Mouse (Mus musculus): ENCODE measurements around the gene Pkdrej. TPM values are rescaled to one million over a fixed set of nuclear protein-coding genes. Genes with fewer than 3 reads are reported as not detected.

The Pkdrej gene
- polyA plus RNA-seq, 1 experiment: not detected

- H3K27ac ChIP-seq (ENCODE audit: insufficient read depth, low read depth, low read length): no peak overlapping the region
- H3K4me1 ChIP-seq (ENCODE audit: control insufficient read depth, insufficient read depth, low read length): peaks cover 5% of the 10 kb centered on the region; the same call in 1 of the 2 replicates
- no peak overlapping the region for H3K4me3 ChIP-seq (ENCODE audit: insufficient read depth, low read length)
- no peak for TF ChIP-seq POLR2A (IDR thresholded peaks at IDR 0.05; ENCODE audit: borderline replicate concordance, low read depth, low read length)
- no peak for TF ChIP-seq CTCF (IDR thresholded peaks at IDR 0.05; ENCODE audit: low read depth, low read length)
Measured at GRCm38 (mm10) chr15:85836887-85837286, 15.4 kb upstream of the Pkdrej start.

GRCm38 (mm10) chr15:85835335-85835734 is 13.8 kb upstream of the Pkdrej start:
- H3K4me1 ChIP-seq (ENCODE audit: control insufficient read depth, insufficient read depth, low read length): peaks cover 8% of the 10 kb centered on the region; the same call in 1 of the 2 replicates
- no peak overlapping the region for H3K4me3 ChIP-seq (ENCODE audit: insufficient read depth, low read length)
- TF ChIP-seq CTCF (IDR thresholded peaks at IDR 0.05; ENCODE audit: low read depth, low read length): peak; percentile 28
- no peak for TF ChIP-seq POLR2A (IDR thresholded peaks at IDR 0.05; ENCODE audit: borderline replicate concordance, low read depth, low read length)
- no peak overlapping the region for H3K27ac ChIP-seq (ENCODE audit: insufficient read depth, low read depth, low read length)

DNA sequence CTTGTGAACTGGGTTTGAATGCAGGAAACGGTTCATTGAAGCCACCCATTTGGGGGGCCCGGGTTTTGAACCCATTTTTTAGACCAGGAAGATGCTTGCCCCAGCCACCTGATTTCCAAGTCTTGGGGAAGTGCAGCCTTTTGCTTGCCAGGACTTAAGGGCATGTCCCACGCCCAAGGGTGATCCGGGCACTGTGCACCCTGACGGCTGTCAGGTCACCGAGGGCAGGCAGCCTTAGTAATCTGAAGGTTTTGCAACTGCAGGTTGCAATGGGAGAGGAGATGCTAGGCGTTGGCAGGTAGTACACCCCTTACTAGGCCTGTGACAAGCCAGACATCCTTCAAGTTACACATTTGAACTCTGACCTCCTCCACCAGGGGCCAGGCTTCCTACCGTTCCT is 11.1 kb upstream of the Pkdrej start:
- Histone ChIP-seq H3K4me1 (ENCODE audit: control insufficient read depth, insufficient read depth, low read length) (peaks cover 8% of the 10 kb centered on the region; the same call in 1 of the 2 replicates), H3K27ac (ENCODE audit: insufficient read depth, low read depth, low read length) (no peak overlapping the region)
- TF ChIP-seq POLR2A (IDR thresholded peaks at IDR 0.05; ENCODE audit: borderline replicate concordance, low read depth, low read length) (no peak), CTCF (IDR thresholded peaks at IDR 0.05; ENCODE audit: low read depth, low read length) (no peak)

DNA sequence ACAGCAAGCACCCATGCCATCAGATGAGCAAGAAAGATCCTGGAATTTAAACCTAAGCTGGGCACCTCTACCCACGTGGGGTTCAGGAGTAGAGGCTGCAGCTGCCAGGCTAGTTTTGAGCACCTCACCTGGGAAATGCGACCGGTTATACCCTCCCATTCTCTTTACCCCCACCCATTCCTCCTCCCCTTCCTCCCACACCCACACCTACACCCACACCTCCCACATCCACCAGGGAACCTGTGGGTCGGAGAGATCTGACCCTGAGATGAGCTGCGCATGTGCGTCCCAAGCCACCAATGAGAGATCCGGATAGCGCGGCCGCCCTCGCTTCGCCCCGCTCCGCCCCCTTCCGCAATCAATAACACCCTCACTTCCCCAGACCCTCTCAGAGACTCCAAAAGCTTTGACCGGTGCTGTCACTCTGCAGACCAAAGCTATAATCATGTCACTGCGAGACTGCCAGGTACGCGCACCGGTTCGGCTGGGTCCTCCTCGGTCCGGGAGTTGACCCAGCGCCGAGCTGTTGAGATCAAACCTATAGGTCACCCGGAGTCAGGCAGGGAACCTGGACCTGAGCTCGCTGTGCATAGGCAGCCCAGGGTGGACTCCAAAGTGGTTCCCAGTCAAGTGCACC is 10.5 kb upstream of the Pkdrej start, which contains the start of gene Ttc38:
Gene Ttc38 (plus strand): TSS at position 353 of the 637 bp plus-strand sequence.
- peaks cover 8% of the 10 kb centered on the region; the same call in 1 of the 2 replicates for H3K4me1 ChIP-seq (ENCODE audit: control insufficient read depth, insufficient read depth, low read length)
- H3K4me3 ChIP-seq (ENCODE audit: insufficient read depth, low read length): peak within 1 kb of the TSS; percentile 90
- H3K27ac ChIP-seq (ENCODE audit: insufficient read depth, low read depth, low read length): 0 out of 2 replicates have a peak within 1 kb of the TSS, but pooled peaks have one; percentile 19
- no peak for TF ChIP-seq CTCF (IDR thresholded peaks at IDR 0.05; ENCODE audit: low read depth, low read length)
- TF ChIP-seq POLR2A (IDR thresholded peaks at IDR 0.05; ENCODE audit: borderline replicate concordance, low read depth, low read length): no peak; the same call in 1 of the 2 replicates

More for the DNA sequence above, 11.1 kb upstream of the Pkdrej start:
- H3K4me3 ChIP-seq (ENCODE audit: insufficient read depth, low read length): peak overlapping the region; percentile 90

GRCm38 (mm10) chr15:85829470-85829869 is 7.9 kb upstream of the Pkdrej start:
- H3K4me3 ChIP-seq (ENCODE audit: insufficient read depth, low read length): no peak overlapping the region
- peaks cover 8% of the 10 kb centered on the region; the same call in 1 of the 2 replicates for H3K4me1 ChIP-seq (ENCODE audit: control insufficient read depth, insufficient read depth, low read length)
- no peak overlapping the region for H3K27ac ChIP-seq (ENCODE audit: insufficient read depth, low read depth, low read length)
- TF ChIP-seq POLR2A (IDR thresholded peaks at IDR 0.05; ENCODE audit: borderline replicate concordance, low read depth, low read length) (no peak), CTCF (IDR thresholded peaks at IDR 0.05; ENCODE audit: low read depth, low read length) (no peak)

DNA sequence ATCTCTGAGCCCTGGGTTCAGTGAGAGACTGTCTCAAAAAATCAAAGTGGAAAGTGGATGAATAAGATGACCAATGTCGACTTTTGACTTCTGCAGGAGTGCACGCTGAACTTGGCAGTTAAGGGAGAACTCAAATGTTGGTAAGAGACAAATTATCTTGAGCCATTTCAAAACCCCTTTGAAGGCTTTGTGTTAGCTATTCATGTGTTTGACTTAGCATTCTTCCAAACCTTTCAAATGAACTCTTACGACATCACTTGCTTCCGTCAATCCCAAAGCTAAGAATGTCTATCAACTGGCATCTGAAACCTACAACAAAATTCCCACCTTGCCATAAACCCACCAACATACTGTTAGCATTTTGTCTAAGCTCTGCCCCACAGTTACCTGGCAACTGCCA is 6.5 kb upstream of the Pkdrej start:
- H3K4me1 ChIP-seq (ENCODE audit: control insufficient read depth, insufficient read depth, low read length): peaks cover 8% of the 10 kb centered on the region; the same call in 1 of the 2 replicates
- no peak for TF ChIP-seq CTCF (IDR thresholded peaks at IDR 0.05; ENCODE audit: low read depth, low read length)
- no peak for TF ChIP-seq POLR2A (IDR thresholded peaks at IDR 0.05; ENCODE audit: borderline replicate concordance, low read depth, low read length)

DNA sequence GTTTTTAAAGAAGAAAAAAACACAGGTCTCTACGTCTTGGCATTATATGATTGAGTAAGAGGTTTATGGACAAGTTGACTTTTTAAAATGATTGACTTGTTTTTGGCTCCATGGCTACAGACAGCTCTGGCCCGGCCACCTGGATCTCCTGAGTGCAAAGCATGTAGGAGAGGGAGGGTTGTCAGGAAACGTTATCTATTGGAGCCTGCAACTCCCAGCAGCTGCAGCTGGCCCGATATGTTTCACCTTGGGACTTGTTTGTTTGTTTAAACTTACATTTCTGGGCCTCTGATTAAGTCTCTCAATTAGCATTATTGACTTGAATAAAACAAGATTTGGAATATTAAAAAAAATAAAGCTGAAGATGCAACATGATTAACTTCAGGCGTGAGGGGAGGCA is 5.1 kb upstream of the Pkdrej start:
- H3K4me3 ChIP-seq (ENCODE audit: insufficient read depth, low read length): no peak overlapping the region
- TF ChIP-seq CTCF (IDR thresholded peaks at IDR 0.05; ENCODE audit: low read depth, low read length) (no peak), POLR2A (IDR thresholded peaks at IDR 0.05; ENCODE audit: borderline replicate concordance, low read depth, low read length) (no peak)
- no peak overlapping the region for H3K27ac ChIP-seq (ENCODE audit: insufficient read depth, low read depth, low read length)
- peaks cover 3% of the 10 kb centered on the region; the same call in 1 of the 2 replicates for H3K4me1 ChIP-seq (ENCODE audit: control insufficient read depth, insufficient read depth, low read length)

More for the DNA sequence above, 6.5 kb upstream of the Pkdrej start:
- Histone ChIP-seq H3K4me3 (ENCODE audit: insufficient read depth, low read length) (no peak overlapping the region), H3K27ac (ENCODE audit: insufficient read depth, low read depth, low read length) (no peak overlapping the region)

GRCm38 (mm10) chr15:85822011-85822359 is 451 bp upstream of the Pkdrej start:
- Histone ChIP-seq H3K4me1 (ENCODE audit: control insufficient read depth, insufficient read depth, low read length) (no peaks in the 10 kb centered on the region), H3K27ac (ENCODE audit: insufficient read depth, low read depth, low read length) (no peak overlapping the region), H3K4me3 (ENCODE audit: insufficient read depth, low read length) (no peak overlapping the region)
- TF ChIP-seq POLR2A (IDR thresholded peaks at IDR 0.05; ENCODE audit: borderline replicate concordance, low read depth, low read length): no peak
- no peak for TF ChIP-seq CTCF (IDR thresholded peaks at IDR 0.05; ENCODE audit: low read depth, low read length)

- Histone ChIP-seq H3K4me1 (ENCODE audit: control insufficient read depth, insufficient read depth, low read length) (peaks cover 5% of the 10 kb centered on the region; the same call in 1 of the 2 replicates), H3K4me3 (ENCODE audit: insufficient read depth, low read length) (no peak overlapping the region), H3K27ac (ENCODE audit: insufficient read depth, low read depth, low read length) (no peak overlapping the region)
- TF ChIP-seq POLR2A (IDR thresholded peaks at IDR 0.05; ENCODE audit: borderline replicate concordance, low read depth, low read length) (no peak), CTCF (IDR thresholded peaks at IDR 0.05; ENCODE audit: low read depth, low read length) (no peak)
Measured at GRCm38 (mm10) chr15:85813428-85813827, 8.1 kb downstream of the Pkdrej start.

GRCm38 (mm10) chr15:85811535-85812277 is 9.8 kb downstream of the Pkdrej start, which contains the start of gene Cdpf1:
TSS of gene Cdpf1 (minus strand) at chr15:85811697.
- Histone ChIP-seq H3K4me1 (ENCODE audit: control insufficient read depth, insufficient read depth, low read length) (peaks cover 5% of the 10 kb centered on the region; the same call in 1 of the 2 replicates), H3K4me3 (ENCODE audit: insufficient read depth, low read length) (peak within 1 kb of the TSS; percentile 70), H3K27ac (ENCODE audit: insufficient read depth, low read depth, low read length) (peak within 1 kb of the TSS; percentile 68)
- TF ChIP-seq CTCF (IDR thresholded peaks at IDR 0.05; ENCODE audit: low read depth, low read length) (no peak), POLR2A (IDR thresholded peaks at IDR 0.05; ENCODE audit: borderline replicate concordance, low read depth, low read length) (no peak)

All from bone marrow macrophage, adult 2 months (primary cell).